Mouse (Mus musculus): ENCODE data around the gene Ccnd1. TPM values are rescaled to one million over a fixed set of nuclear protein-coding genes. Genes with fewer than 3 reads are reported as not detected.

Ccnd1 gene
- 5.7 and 7.8 TPM in 2 replicates for polyA plus RNA-seq (2012)

GRCm38 (mm10) chr7:144939344-144940002 lies at the start of gene Ccnd1:
TSS of gene Ccnd1 (minus strand) at chr7:144939925.

GRCm38 (mm10) chr7:144914948-144915750 lies 24.6 kb downstream of the Ccnd1 start, which contains the start of gene LTO1:
TSS of gene LTO1 (plus strand) at chr7:144915100.

GRCm38 (mm10) chr7:144896294-144897218 lies 43.2 kb downstream of the Ccnd1 start, which contains the start of gene Fgf15:
TSS of gene Fgf15 (plus strand) at chr7:144896531.

Other genes starting within 250 kb of the Ccnd1 start
- 0.05 and 0.14 TPM in 2 replicates for gene Ano1, start 188.0 kb downstream of the Ccnd1 start, polyA plus RNA-seq (2012)
- gene Fgf3, start 101.8 kb downstream of the Ccnd1 start, polyA plus RNA-seq (2012) = 6.5 TPM in 2 replicates
- gene Fgf4, start 92.6 kb downstream of the Ccnd1 start, polyA plus RNA-seq (2012) = not detected in 2 replicates
- gene Fgf15, start 43.4 kb downstream of the Ccnd1 start, polyA plus RNA-seq (2012) = 0.04 and 0.29 TPM in 2 replicates
- 25.5 and 28.5 TPM in 2 replicates for gene LTO1, start 24.8 kb downstream of the Ccnd1 start, polyA plus RNA-seq (2012)

Measured in megakaryocyte-erythroid progenitor cell, adult 5 weeks (primary cell).